Mouse (Mus musculus): ENCODE results near the gene Olfr173.

The Olfr173 gene

GRCm38 (mm10) chr16:58800168-58800567 lies at the start of gene Olfr173:
Olfr173 (minus strand) TSS chr16:58800268.
- DNase-seq, result no peak

GRCm38 (mm10) chr16:58826732-58827319 lies 26.8 kb upstream of the Olfr173 start, which contains the start of gene Olfr175-ps1:
Olfr175-ps1 (minus strand) TSS chr16:58826782.
- no peak for DNase-seq

- no peak for DNase-seq
These were observed 37.0 kb downstream of the Olfr173 start, which contains the start of gene Olfr172 for GRCm38 (mm10) chr16:58763076-58763475. Olfr172 (minus strand) TSS chr16:58763176.

GRCm38 (mm10) chr16:58756191-58756590 lies 43.9 kb downstream of the Olfr173 start:
- no peak for DNase-seq

- no peak for DNase-seq
These were observed 48.8 kb downstream of the Olfr173 start for GRCm38 (mm10) chr16:58751314-58751713.

- DNase-seq, result no peak
These were observed 53.4 kb downstream of the Olfr173 start for GRCm38 (mm10) chr16:58746715-58747114.
